Mouse (Mus musculus): Measurements from ENCODE around the gene Tmem59l.

Tmem59l gene

DNA sequence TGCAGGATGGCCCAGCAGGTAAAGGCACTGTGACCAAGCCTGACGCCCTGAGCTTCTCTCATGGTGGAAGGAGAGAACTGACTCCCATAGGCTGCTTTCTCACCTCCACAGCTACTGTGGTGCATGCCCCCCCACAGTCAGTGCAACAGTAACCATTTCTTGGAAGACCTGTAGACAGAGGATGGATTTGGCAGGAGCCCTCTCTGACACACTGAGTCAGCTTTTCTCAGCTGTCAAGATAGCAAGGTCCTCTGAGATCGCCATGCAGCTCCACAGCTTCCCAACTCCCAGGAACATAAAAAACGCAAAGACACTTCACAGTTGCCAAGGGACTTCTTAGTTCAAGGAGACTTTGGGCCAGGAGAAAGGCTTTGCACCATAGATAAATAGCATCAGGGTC is 28.7 kb downstream of the Tmem59l start:
- DNase-seq: no peak

DNA sequence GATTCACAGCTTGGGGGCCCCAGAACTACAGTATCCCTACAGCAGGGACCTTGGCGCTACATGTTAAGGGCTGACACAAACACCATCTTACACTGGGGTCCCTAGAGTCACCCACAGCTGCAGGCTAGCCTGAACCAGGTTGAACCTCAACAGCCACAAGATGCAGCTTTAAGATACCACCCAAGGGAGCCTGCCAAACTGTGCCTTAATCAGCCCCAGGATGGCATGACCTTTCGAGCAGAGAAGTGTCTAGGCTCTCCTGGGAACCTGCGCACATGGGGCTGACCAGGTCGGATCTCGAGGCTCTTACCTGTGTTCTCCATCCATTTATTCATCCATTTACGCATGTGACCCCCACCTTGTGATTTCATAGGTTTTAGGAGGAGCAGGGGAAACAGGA is 29.3 kb downstream of the Tmem59l start:
- DNase-seq: no peak

DNA sequence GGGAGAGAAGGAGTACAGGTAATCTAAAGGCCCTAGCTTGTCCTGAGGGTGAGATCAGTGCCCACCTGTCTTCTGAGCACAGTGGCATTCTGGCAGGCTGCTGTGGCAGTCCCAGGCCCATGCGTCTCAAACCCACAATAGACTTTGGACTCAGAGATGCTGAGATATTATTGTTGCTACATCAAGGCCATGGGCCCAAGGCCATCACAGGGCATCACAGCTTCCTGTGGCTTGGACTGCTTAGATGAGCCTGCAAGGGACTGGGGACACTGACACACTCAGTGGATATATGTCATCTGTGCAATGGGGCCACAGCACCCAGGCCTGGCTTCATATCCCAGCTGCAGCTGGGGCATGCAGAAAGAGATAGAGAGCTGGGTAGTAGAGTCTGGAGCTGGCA is 30.2 kb downstream of the Tmem59l start:
- DNase-seq: no peak

DNA sequence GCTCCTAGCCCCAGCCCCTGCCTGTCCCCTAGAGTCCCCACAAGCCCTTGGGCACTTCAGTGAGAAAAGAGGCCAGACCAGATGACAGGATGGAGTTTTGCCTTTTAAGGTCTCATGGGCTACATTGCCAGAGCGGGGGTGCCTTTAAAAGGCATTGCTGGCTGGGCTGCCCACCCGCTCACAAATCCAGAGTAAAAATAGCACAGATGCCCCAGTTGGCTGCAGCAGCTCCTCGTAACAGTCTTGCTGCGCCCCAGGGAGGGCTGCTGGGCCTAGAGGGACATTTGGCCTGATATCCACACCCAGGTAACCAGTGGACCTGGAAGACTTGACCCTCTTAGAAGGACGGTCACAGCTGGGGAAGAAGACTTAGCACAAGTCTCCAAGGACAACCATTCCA is 33.3 kb downstream of the Tmem59l start:
- no peak for DNase-seq

DNA sequence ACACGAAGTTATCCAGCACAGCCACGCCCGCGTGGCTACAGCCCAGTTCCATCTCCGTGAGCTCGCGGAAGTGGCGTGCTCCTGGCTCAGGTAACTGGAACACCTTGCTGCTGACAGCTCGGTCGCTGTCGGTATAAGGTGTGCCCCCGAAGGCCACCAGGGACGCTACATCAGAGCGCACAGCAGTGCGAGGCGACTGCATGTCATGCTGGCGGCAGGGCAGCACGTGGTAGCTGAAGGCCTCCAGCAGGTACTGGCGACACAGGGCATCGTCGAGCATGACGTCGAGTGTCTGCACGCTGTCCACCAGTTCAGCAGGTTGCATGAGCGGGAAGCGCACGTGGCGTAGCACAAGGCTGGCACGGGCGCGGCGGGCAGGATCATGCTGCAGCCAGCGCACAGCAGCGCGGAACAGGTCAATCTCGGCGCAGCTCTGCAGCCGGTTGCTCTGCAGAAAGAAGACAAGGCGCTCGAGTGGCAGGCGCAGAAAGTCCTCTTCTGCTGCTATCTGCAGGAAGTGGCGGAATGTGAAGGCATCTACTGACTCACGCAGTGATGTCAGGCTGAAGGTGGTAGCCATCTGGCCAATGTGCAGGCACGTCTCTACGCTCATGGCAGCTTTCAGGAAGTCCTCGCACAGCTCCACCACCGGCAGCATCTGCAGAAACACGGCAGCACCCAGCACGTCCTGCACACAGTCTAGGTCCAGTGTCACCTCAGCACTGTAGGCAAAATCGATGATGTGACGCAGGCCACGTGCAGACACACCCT is 34.8 kb downstream of the Tmem59l start:
- DNase-seq: no peak

DNA sequence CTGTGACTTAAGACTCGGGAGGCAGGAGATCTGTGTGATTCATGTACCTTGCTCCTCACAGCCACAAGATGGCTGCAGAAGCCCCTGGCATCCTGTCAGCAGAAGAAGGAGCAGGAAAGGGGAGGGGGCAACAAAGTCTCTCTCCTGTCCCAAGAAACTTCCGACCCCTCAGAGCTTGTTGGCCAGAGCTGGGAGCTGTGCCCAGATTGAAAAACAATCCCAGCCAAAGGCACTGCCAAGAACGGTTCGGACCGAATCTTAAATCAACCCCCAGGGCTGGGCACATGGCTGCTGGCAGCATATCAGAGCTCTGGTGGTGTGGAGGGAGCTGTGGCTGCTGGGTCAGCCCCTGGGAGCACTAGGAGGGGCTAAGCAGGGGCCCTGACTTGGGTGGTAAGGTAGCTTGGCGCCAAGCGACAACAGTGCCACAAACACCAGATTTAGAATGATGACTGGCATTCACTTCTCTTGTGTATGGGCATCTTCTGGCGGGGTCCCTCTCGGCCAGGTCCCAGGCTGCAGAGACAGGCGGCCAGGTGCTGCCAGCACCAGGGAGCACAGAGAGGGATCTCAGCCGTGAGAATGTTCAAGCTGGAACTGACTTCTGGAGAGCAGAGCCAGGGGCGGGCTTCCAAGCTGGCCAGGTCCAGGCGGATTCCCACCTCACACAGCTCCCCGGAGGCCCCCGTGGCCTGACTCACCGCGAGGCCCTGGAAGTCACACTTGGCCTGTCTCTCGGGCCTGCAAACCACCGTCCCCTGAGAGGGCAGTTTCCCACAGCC is 39.3 kb downstream of the Tmem59l start:
- no peak for DNase-seq

DNA sequence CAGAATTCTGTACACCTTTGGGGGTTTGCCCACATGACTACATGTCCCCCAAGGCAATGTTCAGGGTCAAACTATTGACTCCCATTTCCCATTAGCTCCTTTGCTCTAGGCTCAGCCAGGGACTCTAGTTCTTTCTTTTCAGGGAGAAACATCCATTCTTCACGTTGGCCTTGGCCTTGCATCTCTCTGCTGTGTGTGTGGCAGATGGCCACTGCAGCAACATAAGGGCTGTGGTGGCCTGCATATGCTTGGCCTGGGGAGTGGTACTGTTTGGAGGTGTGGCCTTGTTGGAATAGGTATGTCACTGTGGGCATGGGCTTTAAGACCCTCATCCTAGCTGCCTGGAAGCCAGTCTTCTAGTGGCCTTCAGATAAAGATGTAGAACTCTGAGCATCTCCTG is 41.2 kb downstream of the Tmem59l start:
- DNase-seq: no peak

DNA sequence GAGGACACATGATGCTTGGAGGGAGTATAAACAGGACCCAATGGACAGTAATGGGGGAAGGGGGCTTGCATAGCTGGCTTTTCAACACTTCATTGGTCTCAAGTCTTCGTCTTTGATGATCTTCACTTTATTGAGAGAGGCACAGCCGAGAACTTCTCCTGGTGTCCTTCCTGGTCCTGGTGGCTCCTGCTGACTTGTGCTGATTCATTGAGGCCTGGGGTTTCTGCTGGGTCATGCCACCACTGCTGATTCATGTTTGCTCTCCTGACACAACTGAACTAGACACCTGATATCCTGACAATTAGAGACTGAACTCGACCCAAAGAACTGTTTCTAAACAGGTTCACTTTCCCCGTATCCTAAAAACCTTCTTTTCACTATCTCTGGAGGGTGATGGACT is 43.8 kb downstream of the Tmem59l start:
- DNase-seq: no peak

DNA sequence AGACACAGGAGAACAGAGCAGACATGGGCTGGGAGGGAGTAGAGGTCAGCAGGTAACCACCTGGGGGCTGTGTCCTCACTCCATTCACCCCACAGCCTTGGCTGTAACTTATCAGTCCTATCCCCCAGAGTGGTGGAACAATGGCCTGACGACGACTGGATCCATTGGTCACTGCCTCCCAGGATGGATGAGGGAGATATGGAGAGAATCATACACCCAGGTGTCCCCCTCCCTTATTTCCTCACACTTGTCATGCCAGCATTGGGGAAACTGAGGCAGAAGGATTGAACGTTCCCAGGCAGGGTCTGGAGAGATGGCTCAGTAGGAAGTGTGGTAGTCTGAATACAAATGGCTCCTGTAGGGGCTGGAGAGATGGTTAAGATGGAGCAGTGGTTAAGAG is 45.6 kb downstream of the Tmem59l start:
- DNase-seq: no peak

DNA sequence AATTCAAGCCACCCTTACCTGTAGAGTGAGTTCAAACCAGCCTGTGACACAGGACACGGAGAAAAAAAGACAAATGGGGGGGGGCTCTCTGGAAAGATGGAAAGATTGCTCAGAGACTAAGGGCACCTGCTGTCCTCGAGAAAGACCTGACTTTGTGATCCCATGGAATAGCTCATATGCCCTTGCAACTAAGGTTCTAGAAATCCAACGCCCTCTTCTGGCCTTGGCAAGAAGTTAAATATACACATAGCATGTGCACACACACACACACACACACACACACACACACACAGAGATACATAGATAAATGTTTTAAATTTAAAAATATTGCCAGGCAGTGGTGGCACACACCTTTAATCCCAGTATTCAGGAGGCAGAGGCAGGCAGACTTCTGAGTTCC is 46.9 kb downstream of the Tmem59l start:
- DNase-seq: no peak

DNA sequence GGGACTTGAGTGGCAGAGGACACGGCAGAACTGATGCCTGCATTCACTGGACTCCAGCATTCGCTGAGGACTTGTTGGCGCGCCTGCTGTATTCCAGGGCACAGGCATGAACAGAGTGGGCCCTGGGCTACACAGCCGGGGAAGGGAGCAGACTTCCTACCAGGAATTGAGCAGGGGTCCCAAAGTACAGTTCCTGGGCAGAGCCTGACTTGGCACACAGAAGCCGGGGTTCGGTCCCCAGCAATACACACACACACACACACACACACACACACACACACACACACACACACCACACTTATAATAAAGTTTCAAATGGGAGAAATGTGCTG is 47.3 kb downstream of the Tmem59l start:
- no peak for DNase-seq

DNA sequence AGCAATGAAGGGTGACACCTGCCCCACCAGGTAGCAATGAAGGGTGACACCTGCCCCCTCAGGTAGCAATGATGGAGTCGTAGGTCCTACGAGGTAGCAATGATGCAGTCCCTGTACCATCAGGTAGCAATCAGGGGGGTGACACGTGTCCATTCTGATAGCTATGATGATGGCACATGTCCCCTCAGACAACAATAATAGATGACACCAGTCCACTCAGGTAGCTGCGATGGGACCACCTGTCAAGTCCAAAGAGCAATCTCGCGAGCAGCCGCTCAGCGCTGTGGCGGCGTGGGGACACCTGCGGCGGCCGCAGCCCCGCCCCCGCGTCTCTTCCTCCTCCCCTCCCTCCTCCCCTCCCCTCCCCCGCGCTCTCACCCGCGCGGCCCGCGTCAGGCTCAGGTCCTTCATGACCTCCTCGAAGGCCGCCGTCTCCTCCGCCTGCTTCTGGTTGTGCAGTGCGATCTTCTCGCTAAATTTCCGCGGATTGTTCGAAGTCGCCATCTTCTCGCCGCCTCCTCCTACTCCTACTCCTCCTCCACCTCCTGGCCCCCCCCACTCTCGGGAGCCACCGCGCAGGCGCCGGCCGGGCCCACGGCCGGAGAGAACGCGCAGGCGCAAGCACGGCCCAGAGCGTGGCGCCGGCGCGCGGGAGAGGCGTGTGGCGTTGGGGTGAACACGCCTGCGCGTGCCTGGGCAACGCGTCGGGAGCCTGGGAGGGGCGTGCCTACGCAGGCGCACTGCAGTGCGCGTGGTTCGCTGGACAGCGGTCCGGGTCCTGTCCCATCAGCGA is 47.9 kb downstream of the Tmem59l start, which contains the start of gene Crtc1:
Gene Crtc1, minus strand, starts transcription at position 525 of the 793 bp plus-strand sequence.
- DNase-seq: peak; percentile 97

DNA sequence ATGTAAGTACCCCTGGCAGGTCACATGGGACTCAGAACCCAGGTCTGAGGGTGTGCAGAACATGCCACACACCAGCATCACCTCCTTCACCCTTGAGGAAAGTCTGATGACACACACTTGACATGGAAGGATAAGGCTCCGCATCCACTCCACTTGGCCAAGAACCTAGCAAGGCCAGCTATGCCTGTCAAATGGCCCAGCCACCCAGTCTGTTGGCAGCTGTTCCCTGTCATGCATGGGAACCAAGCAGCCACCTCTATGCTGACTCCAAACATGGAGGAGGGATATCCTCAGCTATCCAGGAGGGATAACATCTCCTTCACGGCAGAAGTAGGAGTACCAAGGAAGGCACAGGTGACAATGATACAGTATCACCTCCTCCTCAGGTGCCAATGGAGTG is 48.7 kb downstream of the Tmem59l start:
- no peak for DNase-seq

DNA sequence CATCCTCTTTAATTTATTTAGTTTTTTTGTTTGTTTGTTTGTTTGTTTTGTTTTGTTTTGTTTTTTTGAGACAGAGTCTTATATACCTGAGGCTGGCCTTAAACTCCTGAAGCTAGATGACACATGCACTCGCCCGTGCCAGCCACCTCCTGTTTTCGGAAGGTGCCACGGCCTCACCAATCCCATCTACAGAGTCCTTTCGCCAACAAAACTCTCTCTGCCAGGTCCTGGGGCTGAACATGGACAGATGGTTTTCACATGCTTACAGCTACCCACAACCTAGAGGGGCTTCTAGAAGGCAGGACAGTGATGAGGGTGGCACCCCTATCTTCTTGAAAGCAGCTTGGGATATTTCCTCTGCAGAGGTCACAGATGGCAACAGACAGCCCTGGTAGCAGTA is 52.0 kb downstream of the Tmem59l start:
- no peak for DNase-seq

All from kidney, adult 18-20 months (tissue).